Mouse (Mus musculus) heart, postnatal 0 days (tissue): ENCODE measurements around the gene Sumf2.

Experiments used
- CTCF ChIP-seq: IDR thresholded peaks from 2 replicates; pipeline ENCODE4 v1.5.1; 2016; ENCODE audit warnings: antibody characterized with exemption, control low read depth, low read depth
- EP300 ChIP-seq: IDR thresholded peaks from 2 replicates; pipeline ENCODE4 v1.6.1; 2016; ENCODE audit warnings: antibody characterized with exemption, low read depth

GRCm38 (mm10) chr5:129844848-129845247, 1.9 kb upstream of the Sumf2 start:
- no peak for TF ChIP-seq EP300
- no peak for TF ChIP-seq CTCF
